Mouse (Mus musculus) testis, postnatal 14 days (tissue): ENCODE measurements at regions not wholly inside any gene's neighbourhood (a gene's known extent, or its start where the extent isn't known, plus 50 kb on each side); places are given as distances from the start of the nearest gene placed in this dataset.
A peak's percentile ranks its signal among the peaks of the same experiment; 100 is the strongest.
"Not testable (repeated sequence)": the region's sequence is repeated elsewhere in the genome, so short reads cannot be mapped to it uniquely, and the experiment has no call there.

Source experiments
- DNase-seq: peaks from one replicate; pipeline ENCODE4 v3.0.0; 2021; ENCODE audit warnings: low spot score

GRCm38 (mm10) chr12:114009391-114009790 lies 465.7 kb downstream of the Adam6a start:
- no peak for DNase-seq

- peak; percentile 34 for DNase-seq
Measured at GRCm38 (mm10) chr12:114012860-114013259, 469.2 kb downstream of the Adam6a start.

DNA sequence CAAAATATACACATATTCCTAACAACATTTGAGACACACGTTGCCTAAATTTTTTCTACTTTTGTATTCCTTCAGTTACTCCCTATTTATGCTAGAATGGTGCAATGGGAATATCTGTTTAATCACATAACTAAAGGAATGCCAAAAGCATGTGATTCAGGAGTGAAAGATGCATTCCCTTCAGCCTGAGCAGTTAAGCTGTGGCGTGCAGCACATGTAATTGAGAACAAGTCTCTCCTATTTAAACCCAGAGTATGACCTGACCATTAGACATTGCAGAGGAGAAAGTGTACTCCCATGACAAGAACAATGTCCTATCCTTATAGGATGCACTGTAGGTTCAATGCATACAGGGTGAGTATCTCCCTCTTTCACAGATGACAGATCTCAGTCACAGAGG lies 493.3 kb downstream of the Adam6a start:
- not testable (repeated sequence) for DNase-seq

DNA sequence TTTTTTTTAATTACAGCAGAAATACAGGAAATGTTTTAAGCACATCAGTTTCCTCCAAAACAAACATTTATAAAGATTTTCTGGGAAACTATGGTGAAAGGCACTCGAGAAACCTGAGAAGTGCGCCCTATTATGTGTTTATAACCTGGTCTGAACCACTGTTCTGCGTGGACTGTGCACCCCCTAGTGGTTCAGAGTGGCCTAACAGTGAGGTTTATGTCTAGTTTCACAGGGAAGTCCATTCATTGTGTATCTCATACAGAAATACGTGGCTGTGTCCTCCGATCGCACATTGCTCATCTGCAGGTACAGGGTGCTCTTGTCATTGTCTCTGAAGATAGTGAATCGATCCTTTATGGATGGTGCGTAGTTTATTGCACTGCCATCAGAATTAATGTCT lies 504.3 kb downstream of the Adam6a start:
- not testable (repeated sequence) for DNase-seq

GRCm38 (mm10) chr12:114053341-114053740 lies 509.6 kb downstream of the Adam6a start:
- DNase-seq = no peak

DNA sequence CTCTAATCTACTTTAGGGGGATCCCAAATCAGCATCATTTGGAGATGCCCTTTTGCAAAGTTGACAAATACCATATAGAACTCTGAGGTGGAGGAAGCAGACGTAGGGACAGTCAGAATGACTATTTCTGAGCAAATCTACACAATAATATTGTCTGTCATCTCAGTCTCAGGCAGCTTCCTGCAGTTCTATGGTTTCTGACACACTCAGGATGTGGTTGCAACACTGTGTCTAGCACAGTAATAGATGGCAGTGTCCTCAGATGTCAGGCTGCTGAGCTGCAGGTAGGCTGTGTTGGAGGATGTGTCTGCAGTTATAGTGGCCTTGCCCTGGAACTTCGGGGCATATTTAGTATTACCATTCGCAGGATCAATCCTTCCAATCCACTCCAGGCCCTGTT lies 515.9 kb downstream of the Adam6a start:
- DNase-seq = no peak

DNA sequence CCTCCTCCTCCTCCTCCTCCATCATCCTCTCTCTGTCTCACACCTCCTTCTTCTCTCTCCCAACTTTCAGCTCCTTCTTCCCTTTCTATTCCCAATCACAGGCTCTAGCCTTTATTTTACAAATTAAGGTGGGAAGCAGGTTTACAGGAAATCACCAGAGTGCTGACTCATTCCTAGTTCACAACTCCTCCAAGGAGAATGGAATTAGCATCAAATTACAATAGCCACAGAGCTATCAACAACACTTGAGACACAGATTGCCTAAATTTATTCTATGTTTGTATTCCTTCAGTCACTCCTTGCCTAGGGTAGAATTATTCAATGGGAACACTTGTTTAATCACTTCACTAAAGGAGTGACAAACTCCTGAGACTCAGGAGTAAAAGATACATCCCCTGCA lies 523.5 kb downstream of the Adam6a start:
- DNase-seq = no peak

DNA sequence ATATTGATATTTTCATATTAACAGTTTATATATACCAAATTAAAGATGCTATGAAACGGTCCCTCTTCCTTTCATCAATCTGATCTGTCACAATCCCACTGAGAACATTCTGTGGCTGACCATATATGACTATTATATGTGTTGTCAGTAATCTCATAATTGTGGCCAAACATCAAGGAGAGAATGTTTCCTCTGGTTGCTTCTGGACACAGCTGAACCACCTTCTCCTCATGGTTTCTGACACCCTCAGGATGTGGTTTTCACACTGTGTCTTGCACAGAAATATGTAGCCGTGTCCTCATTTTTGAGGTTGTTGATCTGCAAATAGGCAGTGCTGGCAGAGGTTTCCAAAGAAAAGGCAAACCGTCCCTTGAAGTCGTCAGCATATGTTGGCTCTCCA lies 565.0 kb downstream of the Adam6a start:
- not testable (repeated sequence) for DNase-seq

DNA sequence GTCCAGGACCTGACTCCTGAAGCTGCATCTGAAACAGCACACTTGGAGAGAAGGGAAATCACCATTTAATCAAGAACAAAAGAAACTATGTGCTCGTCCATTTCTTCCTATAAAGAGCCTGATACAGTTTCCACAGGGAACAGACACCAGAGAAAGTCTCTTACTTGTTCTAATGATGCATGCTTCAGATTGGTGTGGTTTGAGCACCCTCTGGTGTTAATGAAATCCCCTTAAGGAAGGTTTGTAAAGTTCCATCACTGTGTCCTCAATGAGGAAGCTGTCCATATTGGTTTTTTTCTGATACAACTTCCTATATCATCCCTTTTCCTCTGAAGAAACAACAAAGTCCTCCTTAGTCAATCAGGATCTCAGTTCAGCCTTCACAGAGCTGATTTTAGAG lies 591.2 kb downstream of the Adam6a start:
- no peak for DNase-seq

GRCm38 (mm10) chr12:114148779-114149178 lies 605.1 kb downstream of the Adam6a start:
- no peak for DNase-seq

GRCm38 (mm10) chr12:114172305-114172704 lies 628.6 kb downstream of the Adam6a start:
- no peak for DNase-seq

GRCm38 (mm10) chr12:114199521-114199920 lies 655.8 kb downstream of the Adam6a start:
- no peak for DNase-seq

- no peak for DNase-seq
Measured at GRCm38 (mm10) chr12:114222541-114222940, 678.8 kb downstream of the Adam6a start.
